Mouse (Mus musculus): ENCODE results near the gene Primpol.
"Not testable (repeated sequence)": the region's sequence is repeated elsewhere in the genome, so short reads cannot be mapped to it uniquely, and the experiment has no call there.

The Primpol gene

GRCm38 (mm10) chr8:46603587-46603986 is 13.4 kb downstream of the Primpol start:
- no peak for DNase-seq (ENCODE audit: low spot score in 2 of 2)

- DNase-seq (ENCODE audit: low spot score in 2 of 2): no peak
Measured at GRCm38 (mm10) chr8:46600959-46601707, 15.9 kb downstream of the Primpol start.

GRCm38 (mm10) chr8:46599314-46599904 is 17.6 kb downstream of the Primpol start:
- no peak for DNase-seq (ENCODE audit: low spot score in 2 of 2)

DNA sequence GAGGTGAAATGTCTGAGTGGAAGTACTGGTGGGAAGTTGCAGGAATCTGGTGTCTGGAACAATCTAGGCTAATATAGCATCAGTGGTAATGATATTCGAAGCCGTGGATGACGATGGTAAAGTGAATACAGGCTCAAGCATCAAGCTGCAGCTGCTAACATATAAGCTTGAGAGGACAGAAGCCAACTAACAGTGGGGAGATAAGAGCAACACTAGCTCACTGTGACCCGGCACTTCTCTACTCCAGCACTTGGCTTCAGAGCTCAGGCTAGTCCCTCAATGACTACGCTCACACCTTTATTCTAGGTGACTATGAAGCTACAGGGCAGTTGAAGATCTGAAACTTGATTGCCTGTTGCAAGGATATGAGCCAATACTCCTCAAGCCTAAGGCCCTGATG is 18.3 kb downstream of the Primpol start:
- DNase-seq (ENCODE audit: low spot score in 2 of 2): no peak

DNA sequence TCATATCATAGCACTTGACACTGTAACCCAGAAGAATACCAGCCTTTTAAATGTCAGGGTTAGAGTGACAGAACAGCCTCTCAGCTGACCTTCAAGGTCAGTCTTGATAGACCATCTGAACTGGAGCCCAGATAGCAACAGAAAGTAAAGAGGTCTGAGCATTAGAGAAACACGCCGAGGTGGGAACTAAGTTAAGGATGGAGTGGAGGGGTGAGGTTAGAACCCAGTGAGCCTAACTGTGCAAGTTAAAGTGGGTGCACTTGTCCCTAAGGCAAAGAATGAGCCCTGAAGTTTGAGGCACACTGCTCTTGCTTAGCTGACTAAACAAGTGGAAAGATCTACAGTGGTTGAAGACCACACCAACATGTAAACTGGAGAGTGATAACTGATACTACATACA is 18.9 kb downstream of the Primpol start:
- no peak for DNase-seq (ENCODE audit: low spot score in 2 of 2)

- DNase-seq (ENCODE audit: low spot score in 2 of 2): no peak
Measured at GRCm38 (mm10) chr8:46597411-46597810, 19.6 kb downstream of the Primpol start.

- no peak for DNase-seq (ENCODE audit: low spot score in 2 of 2)
Measured at GRCm38 (mm10) chr8:46596530-46596929, 20.5 kb downstream of the Primpol start.

GRCm38 (mm10) chr8:46595593-46595992 is 21.4 kb downstream of the Primpol start:
- DNase-seq (ENCODE audit: low spot score in 2 of 2): peak in 1 of 2 experiments; percentile 48

DNA sequence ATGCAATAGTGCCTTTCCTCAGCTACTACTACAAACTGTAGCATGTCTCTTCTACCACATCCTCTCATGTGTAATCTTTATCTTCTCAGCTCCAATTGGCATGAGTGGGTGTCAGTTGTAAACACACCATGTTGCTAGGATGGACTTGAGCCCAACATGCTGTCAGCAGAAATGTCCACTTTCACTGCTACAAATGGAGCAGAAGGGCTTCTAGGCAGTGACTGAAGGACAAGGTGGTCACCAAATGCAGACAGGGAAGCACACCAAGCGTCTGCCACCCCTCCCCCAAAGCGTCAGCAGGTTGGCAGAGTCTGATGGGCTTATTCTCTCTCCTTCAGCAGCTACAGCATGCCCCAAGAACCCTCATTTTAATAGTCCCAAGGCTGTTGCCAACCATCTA is 23.2 kb downstream of the Primpol start:
- DNase-seq (ENCODE audit: low spot score in 2 of 2): no peak

DNA sequence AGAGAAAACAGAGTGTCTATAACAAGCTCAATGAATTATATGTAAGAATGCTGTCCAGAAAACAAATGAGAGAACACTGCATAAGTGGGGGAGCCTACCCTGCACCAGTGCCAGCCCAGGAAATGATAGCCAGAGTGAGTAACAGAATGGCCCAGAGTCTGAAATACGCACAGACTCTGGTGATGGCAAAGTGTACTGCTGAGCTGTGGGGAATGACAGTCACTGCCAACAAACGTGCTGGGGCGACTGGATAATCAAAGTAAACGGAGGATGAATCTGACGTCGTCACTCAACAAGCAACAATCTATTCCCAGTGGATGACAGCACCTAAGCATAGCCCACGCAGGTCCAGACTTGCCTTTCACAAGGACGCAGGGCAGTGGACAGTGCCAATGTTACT is 23.9 kb downstream of the Primpol start:
- no peak for DNase-seq (ENCODE audit: low spot score in 2 of 2)

GRCm38 (mm10) chr8:46588663-46589062 is 28.3 kb downstream of the Primpol start:
- no peak for DNase-seq (ENCODE audit: low spot score in 2 of 2)

- DNase-seq (ENCODE audit: low spot score in 2 of 2): no peak
Measured at GRCm38 (mm10) chr8:46587911-46588310, 29.1 kb downstream of the Primpol start.

GRCm38 (mm10) chr8:46585576-46585975 is 31.4 kb downstream of the Primpol start:
- DNase-seq (ENCODE audit: low spot score in 2 of 2): no peak

- DNase-seq (ENCODE audit: low spot score in 2 of 2): not testable (repeated sequence)
Measured at GRCm38 (mm10) chr8:46584328-46584727, 32.7 kb downstream of the Primpol start.

DNA sequence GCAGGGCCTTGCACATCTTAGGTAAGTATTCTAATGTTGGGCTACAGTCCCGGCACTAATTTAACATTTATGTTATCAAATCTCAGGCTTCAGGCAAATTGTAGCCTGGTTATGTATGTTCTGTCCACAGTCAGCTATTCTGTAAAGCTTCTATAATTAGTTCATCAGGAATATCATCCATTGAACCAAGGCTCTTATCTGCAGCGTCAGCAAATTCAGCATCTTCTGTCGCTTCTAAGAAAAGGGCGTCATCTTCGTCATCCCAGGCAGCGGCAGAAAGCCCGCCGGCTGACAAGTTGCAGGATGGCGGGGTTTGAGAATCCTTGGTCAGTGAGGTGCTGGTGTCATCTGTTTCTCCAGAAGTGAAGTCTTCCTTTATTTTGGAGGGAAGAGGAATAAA is 38.2 kb downstream of the Primpol start:
- DNase-seq (ENCODE audit: low spot score in 2 of 2): no peak

DNA sequence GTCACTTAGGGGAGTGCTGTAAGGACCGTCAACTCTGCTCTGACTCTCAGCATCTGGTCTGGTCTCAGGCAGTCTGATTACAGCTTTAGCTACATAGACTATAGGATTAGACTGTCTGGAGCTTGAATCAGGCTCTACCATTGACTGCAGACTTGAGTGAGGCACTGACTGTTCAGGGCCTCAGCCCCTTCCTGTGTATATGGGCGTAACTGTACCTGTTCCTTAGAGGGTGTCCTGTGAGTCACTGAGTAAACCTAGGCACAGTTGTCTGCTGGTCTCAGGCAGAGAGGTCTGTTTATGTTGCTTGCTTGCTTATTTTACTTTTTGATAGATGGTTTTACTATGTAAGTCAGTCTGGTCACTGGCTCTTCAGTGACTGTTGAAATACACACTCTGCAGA is 43.0 kb downstream of the Primpol start:
- DNase-seq (ENCODE audit: low spot score in 2 of 2): no peak

DNA sequence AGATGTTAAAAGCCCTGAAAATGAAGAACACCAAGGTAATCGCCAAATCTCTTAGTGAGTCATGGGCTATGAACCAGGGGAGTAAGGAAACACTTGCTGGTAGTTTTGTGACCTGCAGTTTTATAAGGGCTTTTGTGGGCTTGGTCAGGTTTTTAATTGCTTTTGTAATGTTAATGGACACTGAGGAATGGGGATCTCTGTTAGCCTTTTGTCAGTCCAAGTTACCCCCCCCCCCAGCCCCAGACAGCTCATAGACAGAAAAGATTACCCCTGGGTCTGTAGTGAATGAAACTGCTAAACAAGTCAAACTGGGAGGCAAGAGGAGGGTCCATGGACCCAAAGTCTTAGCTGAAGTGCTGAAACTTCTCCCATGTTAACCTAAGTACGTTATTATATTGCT is 43.6 kb downstream of the Primpol start:
- no peak for DNase-seq (ENCODE audit: low spot score in 2 of 2)

- no peak for DNase-seq (ENCODE audit: low spot score in 2 of 2)
Measured at GRCm38 (mm10) chr8:46570673-46571072, 46.3 kb downstream of the Primpol start.

DNA sequence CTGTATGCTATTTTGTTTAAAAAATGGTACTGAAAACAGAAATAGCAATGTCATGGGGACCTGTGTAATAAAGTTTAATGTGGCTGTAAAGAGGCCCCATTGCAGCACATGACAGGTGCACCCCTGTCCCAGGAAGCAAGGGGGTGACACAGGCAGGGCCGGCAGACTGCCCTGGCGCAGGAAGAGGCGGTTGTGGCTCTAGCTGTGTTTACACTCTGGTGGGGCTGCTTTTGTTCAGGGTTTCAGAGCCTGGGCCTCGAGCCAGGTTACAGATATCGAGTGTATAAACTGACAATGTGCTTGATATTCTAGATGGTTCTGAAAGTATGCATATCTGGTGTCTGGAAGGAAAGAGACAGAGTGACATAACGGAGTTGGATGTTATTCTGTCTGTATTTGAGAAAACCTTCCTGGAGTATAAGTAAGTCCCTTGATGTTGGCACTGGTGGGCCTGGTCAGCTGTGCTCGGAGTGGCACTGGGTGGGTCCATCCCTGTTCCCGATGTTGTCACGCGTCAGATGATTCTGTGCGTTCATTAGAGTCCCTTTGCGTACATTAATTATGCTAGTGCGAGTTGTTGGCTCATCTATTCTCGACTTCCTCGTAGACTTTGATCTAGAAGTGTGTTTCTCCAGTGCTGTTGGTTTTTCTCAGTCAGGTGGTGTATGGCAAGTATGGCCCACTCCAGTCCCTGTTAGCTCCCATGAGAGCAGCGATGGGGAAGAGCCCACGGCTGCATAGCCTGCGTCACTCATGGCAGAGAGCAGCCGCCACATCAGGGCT is 47.2 kb downstream of the Primpol start:
- DNase-seq (ENCODE audit: low spot score in 2 of 2): no peak

DNA sequence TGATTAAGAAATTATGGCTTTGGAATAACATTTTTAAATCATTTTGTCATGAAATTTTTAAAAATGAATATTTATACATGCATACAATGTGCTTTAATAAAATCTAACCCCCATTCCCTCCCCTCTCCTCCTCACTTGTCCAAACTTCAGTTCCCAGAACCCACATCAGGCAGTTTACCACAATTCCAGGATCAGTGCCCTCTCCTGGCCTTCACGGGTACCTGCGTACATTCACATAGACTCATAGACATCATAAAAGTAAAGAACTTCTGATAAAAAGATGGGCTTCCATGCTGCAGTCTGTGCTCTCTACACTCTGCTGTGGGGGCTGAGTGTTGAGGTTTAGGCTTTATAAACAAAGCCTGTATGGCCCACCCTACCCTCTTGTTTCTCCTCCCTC is 48.1 kb downstream of the Primpol start:
- no peak for DNase-seq (ENCODE audit: low spot score in 2 of 2)

DNA sequence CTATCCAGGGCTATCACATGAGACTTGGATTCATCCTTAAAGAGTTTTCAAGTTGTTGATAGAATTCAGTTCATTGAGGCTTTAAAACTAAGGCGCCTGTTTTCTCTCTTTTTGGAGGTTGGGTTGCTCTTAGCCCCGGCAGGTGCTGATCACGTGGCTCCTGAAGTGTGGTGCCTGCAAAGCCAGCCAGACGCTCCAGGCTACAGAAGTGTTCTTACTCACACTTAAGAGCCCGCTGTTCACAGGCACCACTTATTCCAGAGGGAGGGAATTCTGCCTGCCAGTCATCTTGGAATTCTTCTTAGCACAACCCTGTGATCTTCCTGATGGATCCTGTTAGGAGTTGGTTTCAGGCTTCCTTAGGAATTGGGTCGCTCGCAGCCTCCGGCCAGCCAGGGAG is 49.1 kb downstream of the Primpol start:
- no peak for DNase-seq (ENCODE audit: low spot score in 2 of 2)

GRCm38 (mm10) chr8:46566914-46567529 is 50.0 kb downstream of the Primpol start:
- no peak for DNase-seq (ENCODE audit: low spot score in 2 of 2)
